Mouse (Mus musculus): ENCODE measurements around the gene Slc8a1. TPM values are rescaled to one million over a fixed set of nuclear protein-coding genes. Genes with fewer than 3 reads are reported as not detected.

The Slc8a1 gene
- polyA plus RNA-seq, 1 experiment from 2014 or later: 8.1 TPM

GRCm38 (mm10) chr17:81336024-81336754, 402.0 kb downstream of the Slc8a1 start:
- ATAC-seq (ENCODE audit: insufficient read depth) (no peak), DNase-seq (no peak)
- Histone ChIP-seq H3K9ac (no peak overlapping the region), H3K4me1 (ENCODE audit: insufficient read depth) (no peaks in the 10 kb centered on the region), H3K27ac (ENCODE audit: low read depth) (no peak overlapping the region), H3K4me2 (no peak overlapping the region), H3K4me3 (ENCODE audit: low read depth, low read length) (no peak overlapping the region), H3K27me3 (ENCODE audit: insufficient read depth, low read length) (no peaks in the 10 kb centered on the region), H3K9me3 (ENCODE audit: low read depth, low read length) (no peaks in the 10 kb centered on the region), H3K36me3 (ENCODE audit: insufficient read depth) (no peaks in the 10 kb centered on the region)
- WGBS: 62% methylated on average over 7 of the region's 7 CpGs
- no peak for TF ChIP-seq CTCF (IDR thresholded peaks at IDR 0.05; ENCODE audit: low read depth)

GRCm38 (mm10) chr17:81335526-81335925, 402.7 kb downstream of the Slc8a1 start:
- no peak for ATAC-seq (ENCODE audit: insufficient read depth)
- H3K4me1 ChIP-seq (ENCODE audit: insufficient read depth): no peaks in the 10 kb centered on the region
- DNase-seq: no peak

More at GRCm38 (mm10) chr17:81335526-81335925, 402.7 kb downstream of the Slc8a1 start:
- Histone ChIP-seq H3K9me3 (ENCODE audit: low read depth, low read length) (no peaks in the 10 kb centered on the region), H3K27ac (ENCODE audit: low read depth) (no peak overlapping the region), H3K4me2 (no peak overlapping the region), H3K9ac (no peak overlapping the region), H3K4me3 (ENCODE audit: low read depth, low read length) (no peak overlapping the region), H3K36me3 (ENCODE audit: insufficient read depth) (no peaks in the 10 kb centered on the region), H3K27me3 (ENCODE audit: insufficient read depth, low read length) (no peaks in the 10 kb centered on the region)
- 50% methylated on average over 1 of the region's 1 CpGs for WGBS
- TF ChIP-seq CTCF (IDR thresholded peaks at IDR 0.05; ENCODE audit: low read depth): no peak

All from lung, embryonic 14.5 days (tissue).